Mouse (Mus musculus) leukemia stem cell, adult 10-12 weeks (primary cell): Measurements from ENCODE around the gene Cep57. TPM values are rescaled to one million over a fixed set of nuclear protein-coding genes. Genes with fewer than 3 reads are reported as not detected.

Source experiments
- polyA plus RNA-seq: library from polyadenylated mRNA; stranded (reverse); fragments of >175 nt; gene quantifications from 2 replicates; pipeline ENCODE4 v1.2.3, GENCODE M21; 2012; ENCODE audit warnings: low replicate concordance

The Cep57 gene
- 10.8 and 26.9 TPM in 2 replicates for polyA plus RNA-seq

DNA sequence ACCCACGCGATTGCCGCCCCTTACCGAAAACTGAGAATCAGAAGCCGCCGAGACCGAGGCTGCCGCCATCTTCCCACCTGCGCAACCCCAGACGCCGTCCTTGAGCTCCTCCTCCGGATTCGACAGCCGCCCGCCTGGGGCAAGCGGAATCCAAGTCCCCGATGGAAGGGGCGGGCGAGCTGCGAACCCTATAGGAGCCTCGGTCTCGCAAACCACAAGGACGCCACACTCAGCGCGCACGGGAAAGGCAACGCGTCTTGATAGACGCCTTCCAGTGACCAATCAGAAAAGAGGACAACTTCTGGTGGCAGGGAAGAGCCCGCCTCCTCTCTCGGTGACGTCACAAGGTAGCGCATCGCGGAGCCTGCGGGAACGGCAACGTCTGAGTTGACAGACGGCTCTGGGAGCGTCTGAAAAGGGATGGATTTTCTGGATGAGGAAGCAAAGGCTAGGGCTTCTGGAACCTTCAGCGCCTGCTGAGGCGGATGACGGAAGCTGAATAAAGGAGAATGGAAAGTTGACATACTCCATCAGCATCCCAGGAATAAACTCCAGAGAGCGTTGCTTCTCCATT, at the start of gene Cep57:
Gene Cep57 (minus strand): TSS at position 276 of the 574 bp plus-strand sequence.

DNA sequence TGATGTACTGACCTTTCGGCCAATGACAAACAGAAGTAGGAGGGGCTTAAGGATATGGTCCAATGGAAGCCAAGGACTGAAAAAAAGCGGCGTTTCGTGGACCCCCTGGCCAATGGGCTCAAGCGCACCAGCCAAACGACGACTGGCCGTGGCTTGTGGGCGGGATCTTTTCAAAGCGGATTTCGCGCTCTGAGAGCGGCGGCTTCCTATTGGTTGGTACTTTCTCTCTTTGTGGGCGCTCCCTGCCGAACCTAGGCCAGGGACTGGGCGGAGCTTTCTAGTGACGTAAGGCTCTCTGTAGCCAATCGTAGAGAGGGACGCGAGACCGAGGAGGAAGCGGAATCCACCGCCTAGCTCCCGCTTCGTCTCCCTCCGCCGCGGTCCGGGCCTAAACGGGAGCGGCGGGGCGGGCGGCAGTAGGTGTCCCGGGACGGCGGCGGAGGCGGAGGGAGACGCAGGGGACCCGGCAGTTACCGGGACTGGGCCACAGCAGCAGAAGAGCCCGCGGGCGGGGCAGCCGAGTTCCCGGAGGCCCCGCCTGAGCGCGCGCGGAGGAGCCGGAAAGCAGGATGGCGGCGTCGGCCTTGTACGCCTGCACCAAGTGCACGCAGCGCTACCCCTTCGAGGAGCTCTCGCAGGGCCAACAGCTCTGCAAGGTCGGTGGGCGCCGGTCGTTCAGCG, 639 bp upstream of the Cep57 start, which contains the start of gene Fam76b:
Gene Fam76b (plus strand): TSS at position 311 of the 681 bp plus-strand sequence.

Other genes starting within 250 kb of the Cep57 start
- gene Mtmr2, start 78.7 kb downstream of the Cep57 start, polyA plus RNA-seq = 9.6 and 15.9 TPM in 2 replicates
- gene Fam76b, start 609 bp upstream of the Cep57 start, polyA plus RNA-seq = 15.4 and 20.9 TPM in 2 replicates